Mouse (Mus musculus): Measurements from ENCODE around the gene Zbtb7a. TPM values are rescaled to one million over a fixed set of nuclear protein-coding genes. Genes with fewer than 3 reads are reported as not detected.

The Zbtb7a gene
- polyA plus RNA-seq, 1 experiment from 2014 or later, result 25.0 TPM

- H3K4me1 ChIP-seq (ENCODE audit: insufficient read depth), result 0 out of 2 replicates have a peak, but pooled peaks cover 5% of the 10 kb centered on the region
- peak; percentile 93 for ATAC-seq (ENCODE audit: insufficient read depth)
- 5% methylated on average over 53 of the region's 53 CpGs for WGBS
- H3K4me2 ChIP-seq, result peak within 1 kb of the TSS; percentile 63
- no peaks in the 10 kb centered on the region for H3K9me3 ChIP-seq (ENCODE audit: low read depth, low read length)
- DNase-seq, result peak; percentile 100
- H3K36me3 ChIP-seq (ENCODE audit: insufficient read depth), result peaks cover 79% of the 10 kb centered on the region
- peak within 1 kb of the TSS; percentile 66 for H3K9ac ChIP-seq
- peak within 1 kb of the TSS; percentile 84 for H3K27ac ChIP-seq (ENCODE audit: low read depth)
- H3K27me3 ChIP-seq (ENCODE audit: insufficient read depth, low read length), result no peaks in the 10 kb centered on the region
- no peak for TF ChIP-seq CTCF (IDR thresholded peaks at IDR 0.05; ENCODE audit: low read depth)
- H3K4me3 ChIP-seq (ENCODE audit: low read depth, low read length), result peak within 1 kb of the TSS; percentile 66
Measured at GRCm38 (mm10) chr10:81182336-81183333, 47.6 kb downstream of the Zbtb7a start, which contains the start of gene Dapk3. Gene Dapk3 (plus strand): TSS chr10:81183005.

- H3K4me2 ChIP-seq, result peak within 1 kb of the TSS; percentile 63
- peak within 1 kb of the TSS; percentile 84 for H3K27ac ChIP-seq (ENCODE audit: low read depth)
- H3K4me3 ChIP-seq (ENCODE audit: low read depth, low read length), result peak within 1 kb of the TSS; percentile 66
- WGBS, result 69% methylated on average over 5 of the region's 5 CpGs
- no peaks in the 10 kb centered on the region for H3K27me3 ChIP-seq (ENCODE audit: insufficient read depth, low read length)
- no peak for DNase-seq
- H3K4me1 ChIP-seq (ENCODE audit: insufficient read depth), result 0 out of 2 replicates have a peak, but pooled peaks cover 5% of the 10 kb centered on the region
- ATAC-seq (ENCODE audit: insufficient read depth), result no peak
- TF ChIP-seq CTCF (IDR thresholded peaks at IDR 0.05; ENCODE audit: low read depth), result no peak
- no peaks in the 10 kb centered on the region for H3K9me3 ChIP-seq (ENCODE audit: low read depth, low read length)
- H3K36me3 ChIP-seq (ENCODE audit: insufficient read depth), result peaks cover 76% of the 10 kb centered on the region
- peak within 1 kb of the TSS; percentile 66 for H3K9ac ChIP-seq
Measured at GRCm38 (mm10) chr10:81183805-81184204, 48.8 kb downstream of the Zbtb7a start, which contains the start of gene 4930442H23Rik. Gene 4930442H23Rik (minus strand): TSS chr10:81183849.

GRCm38 (mm10) chr10:81184765-81185164, 49.7 kb downstream of the Zbtb7a start:
- peak; percentile 2; the same call in 1 of the 2 replicates for ATAC-seq (ENCODE audit: insufficient read depth)
- TF ChIP-seq CTCF (IDR thresholded peaks at IDR 0.05; ENCODE audit: low read depth), result no peak
- Histone ChIP-seq H3K4me1 (ENCODE audit: insufficient read depth) (0 out of 2 replicates have a peak, but pooled peaks cover 5% of the 10 kb centered on the region), H3K27me3 (ENCODE audit: insufficient read depth, low read length) (no peaks in the 10 kb centered on the region), H3K36me3 (ENCODE audit: insufficient read depth) (peaks cover 73% of the 10 kb centered on the region), H3K4me2 (peak overlapping the region; percentile 63; the same call in 1 of the 2 replicates), H3K9me3 (ENCODE audit: low read depth, low read length) (no peaks in the 10 kb centered on the region), H3K9ac (no peak overlapping the region), H3K27ac (ENCODE audit: low read depth) (peak overlapping the region; percentile 72), H3K4me3 (ENCODE audit: low read depth, low read length) (no peak overlapping the region; the same call in 1 of the 2 replicates)
- 6% methylated on average over 4 of the region's 4 CpGs for WGBS
- peak; percentile 84 for DNase-seq

GRCm38 (mm10) chr10:81187161-81187560, 52.1 kb downstream of the Zbtb7a start:
- no peak overlapping the region for H3K27ac ChIP-seq (ENCODE audit: low read depth)
- H3K4me3 ChIP-seq (ENCODE audit: low read depth, low read length), result no peak overlapping the region
- 0 out of 2 replicates have a peak, but pooled peaks cover 5% of the 10 kb centered on the region for H3K4me1 ChIP-seq (ENCODE audit: insufficient read depth)
- peaks cover 68% of the 10 kb centered on the region for H3K36me3 ChIP-seq (ENCODE audit: insufficient read depth)
- H3K9me3 ChIP-seq (ENCODE audit: low read depth, low read length), result no peaks in the 10 kb centered on the region
- DNase-seq, result no peak
- no peak for ATAC-seq (ENCODE audit: insufficient read depth)
- no peak overlapping the region for H3K4me2 ChIP-seq
- TF ChIP-seq CTCF (IDR thresholded peaks at IDR 0.05; ENCODE audit: low read depth), result no peak
- 96% methylated on average over 9 of the region's 9 CpGs for WGBS
- no peak overlapping the region for H3K9ac ChIP-seq
- no peaks in the 10 kb centered on the region for H3K27me3 ChIP-seq (ENCODE audit: insufficient read depth, low read length)

GRCm38 (mm10) chr10:81189821-81190220, 54.8 kb downstream of the Zbtb7a start:
- DNase-seq (no peak), ATAC-seq (ENCODE audit: insufficient read depth) (no peak)
- Histone ChIP-seq H3K27ac (ENCODE audit: low read depth) (no peak overlapping the region), H3K27me3 (ENCODE audit: insufficient read depth, low read length) (peaks cover 17% of the 10 kb centered on the region), H3K9ac (no peak overlapping the region), H3K4me2 (no peak overlapping the region), H3K9me3 (ENCODE audit: low read depth, low read length) (no peaks in the 10 kb centered on the region), H3K4me3 (ENCODE audit: low read depth, low read length) (no peak overlapping the region), H3K4me1 (ENCODE audit: insufficient read depth) (0 out of 2 replicates have a peak, but pooled peaks cover 6% of the 10 kb centered on the region), H3K36me3 (ENCODE audit: insufficient read depth) (peaks cover 58% of the 10 kb centered on the region)
- WGBS, result 74% methylated on average over 26 of the region's 26 CpGs
- no peak for TF ChIP-seq CTCF (IDR thresholded peaks at IDR 0.05; ENCODE audit: low read depth)

GRCm38 (mm10) chr10:81190236-81190911, 55.4 kb downstream of the Zbtb7a start:
- Histone ChIP-seq H3K4me3 (ENCODE audit: low read depth, low read length) (no peak overlapping the region), H3K9me3 (ENCODE audit: low read depth, low read length) (no peaks in the 10 kb centered on the region), H3K4me1 (ENCODE audit: insufficient read depth) (0 out of 2 replicates have a peak, but pooled peaks cover 4% of the 10 kb centered on the region), H3K27ac (ENCODE audit: low read depth) (no peak overlapping the region), H3K36me3 (ENCODE audit: insufficient read depth) (peaks cover 54% of the 10 kb centered on the region), H3K9ac (no peak overlapping the region), H3K27me3 (ENCODE audit: insufficient read depth, low read length) (peaks cover 23% of the 10 kb centered on the region), H3K4me2 (no peak overlapping the region)
- DNase-seq, result peak; percentile 31
- no peak for ATAC-seq (ENCODE audit: insufficient read depth)
- WGBS, result 67% methylated on average over 31 of the region's 31 CpGs
- TF ChIP-seq CTCF (IDR thresholded peaks at IDR 0.05; ENCODE audit: low read depth), result peak; percentile 70
